Mouse (Mus musculus): ENCODE results near the gene Gm21887.
"Not testable (repeated sequence)": the region's sequence is repeated elsewhere in the genome, so short reads cannot be mapped to it uniquely, and the experiment has no call there.

DNA sequence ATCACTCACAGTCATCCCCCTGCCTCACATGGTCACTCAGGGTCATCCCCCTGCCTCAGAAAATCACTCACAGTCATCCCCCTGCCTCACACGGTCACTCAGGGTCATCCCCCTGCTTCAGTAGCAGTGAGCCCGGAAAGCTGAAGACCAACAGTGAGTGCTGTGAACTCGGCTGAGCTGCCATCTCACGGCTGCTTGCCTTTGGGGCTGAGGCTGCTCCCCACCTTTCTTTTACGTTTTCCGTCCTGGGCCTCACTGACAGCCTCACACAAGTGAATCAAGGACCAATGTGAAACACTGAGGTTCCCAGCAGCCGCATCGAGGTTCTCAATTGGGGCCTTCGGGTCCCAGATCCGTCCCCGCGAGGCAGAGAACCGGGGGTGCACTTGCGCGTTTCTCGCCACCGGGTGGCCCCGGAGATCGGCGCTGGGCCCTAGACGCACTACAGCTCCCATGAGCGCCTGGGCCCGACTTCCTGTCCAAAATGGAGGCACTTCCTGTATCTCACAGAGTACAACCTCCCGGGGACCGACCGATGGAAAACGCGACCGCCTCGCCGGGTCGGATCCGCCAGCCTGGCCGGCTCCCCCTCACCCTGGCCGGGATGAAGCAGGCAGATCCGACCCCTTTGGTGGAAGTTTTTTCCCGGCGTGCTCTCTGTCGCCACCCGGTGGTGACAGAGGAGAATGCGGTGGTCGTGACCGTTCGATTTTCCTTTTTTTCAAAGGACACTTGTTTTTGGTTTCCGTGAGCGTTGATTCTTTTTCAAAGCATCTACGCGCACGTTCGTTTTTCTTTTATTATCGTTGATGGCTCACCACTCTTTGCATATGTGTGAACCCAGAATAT is 22.7 kb upstream of the Gm21887 start:
- TF ChIP-seq CTCF (IDR thresholded peaks at IDR 0.05; ENCODE audit: extremely low read depth, insufficient read length, insufficient replicate concordance, low read depth, low read length); POLR2A (IDR thresholded peaks at IDR 0.05; ENCODE audit: low read depth, low read length): not testable (repeated sequence)
